Mouse (Mus musculus) MEL (cell line): ENCODE measurements around the gene Sipa1l2.

Experiments used
- MXI1 ChIP-seq: IDR thresholded peaks from 2 replicates; pipeline ENCODE4 v1.6.1; 2011; ENCODE audit warnings: mild to moderate bottlenecking, low read depth, low read length, improper control_type of control experiment
- UBTF ChIP-seq: IDR thresholded peaks from 2 replicates; pipeline ENCODE4 v1.6.1; 2012; ENCODE audit warnings: low read depth, mild to moderate bottlenecking, inconsistent platforms, low read length, improper control_type of control experiment, moderate library complexity, borderline replicate concordance; ENCODE audit not compliant: insufficient read depth
- USF1 ChIP-seq: IDR thresholded peaks from 2 replicates; pipeline ENCODE4 v1.6.1; 2014; ENCODE audit warnings: low read depth, mild to moderate bottlenecking, inconsistent platforms, low read length, improper control_type of control experiment, moderate library complexity
- ZC3H11A ChIP-seq: IDR thresholded peaks from 2 replicates; pipeline ENCODE4 v1.6.1; 2012; ENCODE audit warnings: low read depth, mild to moderate bottlenecking, inconsistent platforms, low read length, improper control_type of control experiment
- ZMIZ1 ChIP-seq: IDR thresholded peaks from 2 replicates; pipeline ENCODE4 v1.6.1; 2012; ENCODE audit warnings: low read depth, mild to moderate bottlenecking, inconsistent platforms, low read length, improper control_type of control experiment, moderate library complexity

DNA sequence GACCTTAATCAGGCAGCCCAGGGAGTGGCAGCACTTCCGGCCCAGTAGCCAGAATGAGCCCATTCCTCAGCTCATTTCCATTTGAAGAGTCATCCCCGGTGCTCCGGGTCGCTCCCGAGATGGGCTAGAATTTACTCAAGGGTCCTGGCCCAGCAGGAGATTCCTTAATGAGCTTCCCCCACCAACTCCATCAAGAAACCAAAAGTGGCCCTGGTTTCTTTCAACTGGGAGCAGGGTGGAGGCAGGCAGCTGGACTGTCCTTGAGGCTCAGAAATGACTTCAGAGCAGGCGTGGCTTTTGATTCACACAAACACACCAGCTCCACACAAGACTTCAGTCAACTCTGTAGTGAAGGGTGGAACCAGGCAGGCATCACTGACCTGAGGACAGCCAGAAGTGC, 109.0 kb downstream of the Sipa1l2 start:
- TF ChIP-seq ZC3H11A (no peak), MXI1 (no peak), ZMIZ1 (no peak), USF1 (no peak), UBTF (no peak)
